Mouse (Mus musculus): ENCODE data around the gene Cdk14.

GRCm38 (mm10) chr5:5260309-5260708 lies 159.8 kb downstream of the Cdk14 start:
- TF ChIP-seq HCFC1 (IDR thresholded peaks at IDR 0.05; ENCODE audit: borderline replicate concordance, insufficient read depth, low read length) (no peak), MAFK (IDR thresholded peaks at IDR 0.05; ENCODE audit: insufficient read depth, low read depth, low read length) (no peak), ZC3H11A (IDR thresholded peaks at IDR 0.05; ENCODE audit: borderline replicate concordance, low read depth, low read length) (no peak), CHD2 (IDR thresholded peaks at IDR 0.05; ENCODE audit: low read depth, low read length) (no peak)

Measured in ES-E14 (cell line).